Mouse (Mus musculus): ENCODE measurements at regions not wholly inside any gene's neighbourhood (a gene's known extent, or its start where the extent isn't known, plus 50 kb on each side); places are given as distances from the start of the nearest gene placed in this dataset.
"Not testable (repeated sequence)": the region's sequence is repeated elsewhere in the genome, so short reads cannot be mapped to it uniquely, and the experiment has no call there.

- no peak for DNase-seq (ENCODE audit: low read depth, low spot score)
These were observed 52.8 kb upstream of the G2e3 start for GRCm38 (mm10) chr12:51294971-51295477.

DNA sequence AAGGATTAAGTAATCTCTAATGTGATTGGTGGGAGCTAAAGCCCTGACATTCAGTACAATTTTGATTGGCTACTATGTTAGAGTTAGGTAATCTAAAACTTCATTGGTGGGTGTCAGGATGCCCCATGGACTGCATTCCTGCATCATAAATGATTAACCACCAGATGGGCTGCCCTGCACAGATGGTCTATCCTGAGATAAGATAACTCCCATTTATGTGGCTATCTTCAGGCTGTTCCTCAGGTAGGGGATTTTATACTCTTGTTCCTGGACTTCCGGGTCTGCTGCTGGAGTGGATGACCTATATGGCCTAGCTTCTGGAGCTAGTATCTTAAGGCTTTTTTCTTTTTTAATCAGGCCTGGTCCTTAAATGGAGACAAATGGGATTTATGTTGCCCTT is 69.5 kb upstream of the G2e3 start:
- DNase-seq (ENCODE audit: low read depth, low spot score), result no peak

DNA sequence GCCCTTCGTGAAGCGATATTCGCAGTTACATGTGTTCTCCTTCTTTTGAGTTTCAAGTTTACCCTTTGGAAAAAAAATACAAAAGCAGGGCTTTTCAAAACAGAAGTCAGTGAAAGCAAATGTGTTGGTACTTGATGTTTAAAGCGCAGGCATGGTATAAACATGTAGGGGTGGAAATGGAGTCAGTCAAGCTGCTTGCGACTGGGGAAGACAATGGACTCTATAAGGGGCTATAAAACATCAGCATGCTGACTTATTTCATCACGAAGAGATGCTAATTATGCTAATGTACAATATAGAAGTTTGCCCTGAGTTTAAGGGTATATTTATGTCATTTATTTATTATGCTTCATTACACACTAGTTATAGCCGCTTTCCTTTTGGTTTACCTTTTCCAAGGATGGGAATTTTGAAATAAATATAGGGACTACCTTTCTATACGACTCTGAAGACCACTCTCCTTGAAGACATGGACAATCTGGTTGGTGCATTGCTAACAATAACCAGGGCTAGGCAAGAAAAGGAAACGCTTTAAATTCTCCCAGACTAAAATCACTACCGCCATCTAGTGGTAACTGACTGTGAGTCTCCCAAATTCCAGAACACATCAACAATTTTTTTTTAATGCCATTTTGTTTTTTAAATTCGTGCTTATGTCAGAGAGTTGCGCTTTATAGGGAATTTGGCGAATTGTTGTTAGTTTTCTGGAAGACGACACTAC is 71.9 kb upstream of the G2e3 start:
- peak; percentile 16 for DNase-seq (ENCODE audit: low read depth, low spot score)

DNA sequence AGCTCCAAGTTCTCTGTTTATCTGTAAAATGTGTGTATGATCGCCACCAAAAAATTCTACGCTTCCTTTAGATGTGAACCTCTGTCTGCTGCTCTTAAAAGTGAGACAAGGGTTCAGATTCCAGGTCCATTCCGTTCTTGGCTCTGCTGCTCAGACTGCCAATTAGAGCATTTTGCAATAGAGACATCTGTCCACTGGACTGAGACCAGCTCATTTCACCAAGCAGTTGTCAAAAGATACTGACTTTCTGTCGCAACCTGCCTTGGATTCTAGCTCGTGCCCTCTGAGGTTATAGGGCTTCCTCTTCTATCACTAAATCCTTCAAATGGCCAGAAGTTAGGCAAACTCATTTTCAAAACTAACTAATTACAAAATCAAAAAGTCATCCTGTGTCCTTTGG is 74.4 kb upstream of the G2e3 start:
- no peak for DNase-seq (ENCODE audit: low read depth, low spot score)

DNA sequence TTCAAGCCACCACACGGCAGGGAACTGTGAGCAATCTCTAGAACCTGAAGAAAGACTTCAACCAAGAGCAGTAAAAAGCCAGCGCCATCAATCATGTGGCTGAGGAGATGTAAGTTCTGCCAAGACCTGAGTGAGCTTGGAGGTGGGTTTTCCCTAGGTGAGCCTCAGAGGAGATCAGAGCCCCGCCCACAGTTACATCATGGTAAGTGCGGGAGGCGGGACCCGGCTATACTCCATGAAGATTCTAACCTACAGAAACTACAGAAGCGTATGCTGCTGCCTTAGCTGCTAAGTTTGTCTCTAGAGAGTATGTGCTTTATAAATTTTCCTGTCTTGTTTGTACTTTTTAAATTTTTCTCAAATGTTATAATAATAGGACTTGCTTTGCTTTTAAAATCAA is 105.0 kb upstream of the G2e3 start:
- no peak for DNase-seq (ENCODE audit: low read depth, low spot score)

- DNase-seq (ENCODE audit: low read depth, low spot score), result no peak
These were observed 106.6 kb upstream of the G2e3 start for GRCm38 (mm10) chr12:51241131-51241781.

DNA sequence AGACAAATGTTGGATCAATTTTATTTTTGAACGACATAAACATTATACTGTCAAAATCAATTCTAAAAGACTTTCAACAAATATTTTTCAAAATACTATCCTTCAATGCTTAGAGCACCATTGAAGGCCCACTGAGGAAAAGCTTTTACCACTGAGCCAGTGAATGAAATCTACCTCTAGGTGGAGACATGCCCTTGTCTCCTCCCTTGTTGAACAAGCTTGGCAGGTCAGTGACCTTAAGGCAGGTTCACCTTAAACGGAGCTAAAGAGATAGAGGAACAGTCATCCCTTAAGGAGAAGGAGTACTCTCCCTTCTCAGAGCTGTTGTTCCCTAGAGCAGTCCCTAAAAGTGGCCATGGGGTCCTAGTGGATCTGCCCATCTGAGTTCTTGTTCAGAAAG is 136.2 kb upstream of the G2e3 start:
- no peak for DNase-seq (ENCODE audit: low read depth, low spot score)

DNA sequence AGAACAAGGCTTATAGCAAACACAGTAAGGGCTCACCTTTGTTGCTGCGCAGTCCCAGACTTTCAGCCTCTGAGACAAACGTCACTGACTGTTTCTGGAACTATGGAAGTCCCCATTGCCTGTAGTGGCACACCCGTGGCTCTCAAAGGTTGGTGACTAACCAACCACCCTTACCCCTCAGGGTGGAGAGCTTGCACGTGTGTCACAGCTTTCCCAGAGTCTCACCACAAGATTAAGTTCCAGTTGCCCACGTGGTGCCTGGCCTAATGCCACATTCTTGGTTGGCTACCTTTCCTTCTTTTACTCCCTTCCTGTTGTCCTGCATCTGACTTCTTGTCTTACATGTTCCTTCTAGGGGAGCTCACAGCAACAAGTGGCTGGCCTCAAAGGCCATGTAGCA is 151.6 kb upstream of the G2e3 start:
- no peak for DNase-seq (ENCODE audit: low read depth, low spot score)

DNA sequence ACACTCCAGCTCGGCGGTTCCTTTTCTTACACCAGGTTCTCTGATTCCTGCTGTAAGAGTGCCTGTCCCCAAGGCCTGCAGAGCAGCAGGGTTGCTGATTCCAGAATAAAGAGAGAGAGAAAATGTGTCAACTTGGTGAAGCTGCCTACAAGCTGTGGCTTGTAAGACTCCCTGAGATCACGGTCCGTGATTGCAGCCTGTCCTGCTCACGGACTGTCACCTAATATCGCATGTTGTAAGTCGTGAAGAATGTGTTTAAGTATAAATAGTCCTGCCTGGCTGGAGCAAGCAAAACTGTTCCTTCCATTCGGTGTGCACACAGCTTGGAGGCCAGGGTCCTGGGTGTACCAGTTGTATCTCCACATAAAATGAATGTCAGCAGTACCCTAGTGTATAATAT is 152.7 kb upstream of the G2e3 start:
- DNase-seq (ENCODE audit: low read depth, low spot score), result no peak

DNA sequence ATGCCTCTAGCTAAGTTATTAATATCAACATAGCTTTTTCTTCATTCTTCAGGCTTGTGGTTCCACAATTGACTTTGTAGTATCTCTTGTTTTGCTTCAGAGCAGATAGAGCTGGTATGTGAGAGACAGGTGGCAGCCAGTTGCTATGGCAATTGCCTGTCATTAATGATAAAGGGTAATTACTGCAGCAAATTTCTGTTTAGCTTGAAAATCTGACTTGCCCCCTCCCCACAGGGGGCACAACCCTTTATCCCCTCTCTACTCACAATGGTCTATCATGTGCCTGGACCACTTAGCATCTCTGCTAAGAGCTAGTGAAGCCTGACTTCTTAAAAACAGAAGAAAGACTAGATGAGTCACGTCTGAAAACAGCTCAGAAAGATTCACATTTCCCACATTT is 157.1 kb upstream of the G2e3 start:
- no peak for DNase-seq (ENCODE audit: low read depth, low spot score)

DNA sequence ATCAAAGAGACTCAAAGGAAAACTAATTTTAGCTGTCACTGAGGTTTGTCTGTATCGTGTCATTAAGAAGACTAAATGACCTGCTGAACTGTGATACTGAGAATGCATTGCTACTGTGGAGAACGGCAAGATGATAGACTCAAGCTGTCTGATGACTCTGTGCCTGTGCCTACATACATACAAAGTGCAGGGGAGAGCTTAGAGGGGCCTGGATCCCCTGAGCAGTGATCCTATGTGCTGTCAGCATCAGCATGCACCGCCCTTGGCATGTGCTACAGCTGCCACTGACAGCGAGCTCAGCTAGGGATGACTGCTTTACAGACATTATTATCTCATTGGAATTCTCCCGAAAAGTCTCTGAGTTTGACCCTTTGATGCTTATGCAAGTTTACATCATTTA is 157.7 kb upstream of the G2e3 start:
- no peak for DNase-seq (ENCODE audit: low read depth, low spot score)

- peak; percentile 30 for DNase-seq (ENCODE audit: low read depth, low spot score)
These were observed 159.6 kb upstream of the G2e3 start for GRCm38 (mm10) chr12:51188229-51188628.

DNA sequence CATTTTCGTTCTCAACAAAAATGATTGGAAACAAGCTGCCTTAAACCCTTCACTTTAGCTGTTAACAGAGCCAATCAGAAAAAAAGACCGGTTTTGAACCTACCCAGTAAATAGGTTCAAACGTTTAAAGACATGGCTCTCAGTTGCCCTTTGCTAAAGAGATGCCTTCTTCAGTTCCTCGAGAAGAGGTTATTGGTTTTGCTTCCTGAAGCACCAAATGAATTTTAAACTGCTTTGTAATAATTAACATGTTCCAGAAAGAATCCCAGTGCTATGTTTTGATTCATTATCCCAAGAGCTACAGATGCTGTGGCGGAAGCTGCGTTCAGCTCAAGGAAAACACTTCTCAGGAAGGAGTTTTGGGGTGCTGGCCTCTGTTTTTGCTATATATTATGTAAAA is 160.1 kb upstream of the G2e3 start:
- no peak for DNase-seq (ENCODE audit: low read depth, low spot score)

DNA sequence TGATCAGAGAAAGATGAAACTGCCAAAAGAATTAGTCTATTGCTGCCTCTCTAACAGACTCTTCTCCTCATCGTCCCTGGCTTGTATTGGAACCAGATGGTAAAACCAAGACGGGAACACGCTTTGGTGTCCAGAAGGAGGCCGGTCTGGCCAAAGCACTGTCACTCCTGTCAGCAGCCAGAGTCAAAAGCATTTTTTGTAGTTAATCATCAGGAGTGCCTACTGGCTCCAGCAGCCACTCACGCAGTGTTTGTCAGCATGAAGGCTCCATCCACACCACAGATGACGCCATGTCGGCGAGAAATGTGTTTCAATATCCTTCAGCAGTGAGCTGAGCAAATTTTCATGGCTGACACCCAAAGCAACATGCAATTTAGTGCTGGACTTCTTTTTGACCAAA is 162.1 kb upstream of the G2e3 start:
- DNase-seq (ENCODE audit: low read depth, low spot score), result no peak

GRCm38 (mm10) chr12:51174906-51175756 is 172.7 kb upstream of the G2e3 start:
- DNase-seq (ENCODE audit: low read depth, low spot score), result no peak

- no peak for DNase-seq (ENCODE audit: low read depth, low spot score)
These were observed 182.7 kb upstream of the G2e3 start for GRCm38 (mm10) chr12:51165186-51165585.

DNA sequence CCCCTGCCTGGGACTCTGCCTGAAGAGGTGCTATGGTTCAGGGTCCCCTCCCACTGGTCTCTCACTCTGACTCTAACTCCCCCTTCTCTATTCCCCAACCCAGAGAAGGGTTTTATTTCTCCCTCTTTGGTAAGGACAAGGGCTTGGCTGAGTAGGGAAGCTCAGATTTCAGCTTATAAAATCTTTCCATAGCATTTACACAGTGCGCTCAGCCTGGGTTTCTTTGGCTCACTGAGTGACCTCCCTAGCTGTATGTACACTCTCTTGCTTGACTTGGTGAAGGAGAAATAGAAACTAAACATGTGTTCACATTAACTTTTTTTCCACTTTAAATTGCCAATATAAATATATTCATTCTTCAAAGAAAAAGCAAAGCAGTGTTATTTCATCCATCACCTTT is 186.9 kb upstream of the G2e3 start:
- DNase-seq (ENCODE audit: low read depth, low spot score), result no peak

DNA sequence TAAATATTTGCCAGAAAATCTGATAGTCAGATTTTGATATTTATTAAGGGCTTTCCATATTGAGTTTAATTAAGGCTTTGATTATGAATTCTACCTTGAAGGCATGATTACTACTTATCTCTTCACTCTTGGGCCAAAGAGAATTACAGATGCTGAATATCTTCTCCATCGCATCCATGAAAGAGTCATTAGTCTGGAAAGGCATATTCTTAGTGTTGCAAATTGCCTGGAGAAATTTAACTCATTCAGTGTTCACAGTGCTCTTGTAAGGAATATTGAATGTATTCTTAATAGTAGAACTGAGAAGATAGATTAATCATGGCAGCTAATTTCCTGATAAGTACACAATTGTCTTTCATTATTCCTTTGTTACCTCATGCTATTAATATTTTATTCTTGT is 187.7 kb upstream of the G2e3 start:
- no peak for DNase-seq (ENCODE audit: low read depth, low spot score)

DNA sequence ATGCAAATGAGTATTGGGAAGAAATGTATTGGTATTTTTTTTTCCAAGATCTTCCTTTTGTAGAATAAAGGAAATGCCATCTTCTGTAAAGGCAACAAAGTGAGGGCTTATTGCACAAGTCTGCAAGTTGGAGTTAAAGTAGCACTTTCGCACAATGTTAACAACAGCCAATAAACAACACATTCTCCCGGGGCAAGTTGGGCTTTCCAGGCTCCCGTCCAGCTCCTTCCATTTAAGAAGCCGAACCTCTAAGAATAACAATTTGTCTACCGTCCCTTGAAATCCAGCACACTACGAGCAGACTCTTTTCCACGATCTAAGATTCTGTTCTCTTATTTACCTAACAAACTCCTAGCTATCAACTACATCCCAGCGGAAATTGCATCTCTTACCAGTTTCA is 199.9 kb upstream of the G2e3 start:
- DNase-seq (ENCODE audit: low read depth, low spot score), result no peak

GRCm38 (mm10) chr12:51143840-51144239 is 204.0 kb upstream of the G2e3 start:
- no peak for DNase-seq (ENCODE audit: low read depth, low spot score)

DNA sequence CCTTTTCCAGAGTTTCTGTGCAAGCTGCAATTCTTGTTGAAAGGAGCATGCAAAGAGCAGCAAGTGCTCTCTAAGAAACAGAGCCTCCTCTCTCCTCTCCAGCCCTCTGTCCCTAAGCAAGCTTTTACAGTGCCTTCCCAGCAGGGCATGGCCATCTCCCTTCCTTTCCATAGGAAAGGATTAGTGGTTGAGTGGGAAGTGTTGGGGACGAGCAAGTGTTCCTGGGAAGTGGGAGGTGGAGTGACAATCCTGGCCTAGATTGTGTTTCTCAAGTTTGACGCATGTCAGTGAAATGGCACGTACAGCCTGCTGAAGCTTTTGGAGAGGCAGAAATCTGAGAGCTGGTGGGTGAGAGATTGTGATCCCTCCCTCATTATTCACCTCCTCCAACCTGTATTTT is 204.7 kb upstream of the G2e3 start:
- DNase-seq (ENCODE audit: low read depth, low spot score), result no peak

GRCm38 (mm10) chr12:51133676-51134075 is 214.2 kb upstream of the G2e3 start:
- not testable (repeated sequence) for DNase-seq (ENCODE audit: low read depth, low spot score)

- no peak for DNase-seq (ENCODE audit: low read depth, low spot score)
These were observed 219.6 kb upstream of the G2e3 start for GRCm38 (mm10) chr12:51128274-51128673.

All from retina, adult 2 months (tissue).